Mouse (Mus musculus) adrenal gland, postnatal 36 days (tissue): ENCODE results near the gene Twist2. TPM values are rescaled to one million over a fixed set of nuclear protein-coding genes. Genes with fewer than 3 reads are reported as not detected.

ENCODE experiments used
- DNase-seq, 2 experiments: peaks; one replicate each; pipeline ENCODE4 v3.0.0; 2021; ENCODE audit warnings: mixed read lengths in 1 of 2
- total RNA-seq, 2 experiments: library from RNA; stranded (reverse); gene quantifications; 2 replicates each; pipeline ENCODE4 v1.2.3; 2021

The Twist2 gene
- total RNA-seq, 2 experiments from 2014 or later, result 2.5 to 4.0 TPM

GRCm38 (mm10) chr1:91816571-91816970 is 15.3 kb downstream of the Twist2 start:
- peak; percentile 21 to 66 for DNase-seq

GRCm38 (mm10) chr1:91819237-91819636 is 18.0 kb downstream of the Twist2 start:
- peak; percentile 32 to 48 for DNase-seq

DNA sequence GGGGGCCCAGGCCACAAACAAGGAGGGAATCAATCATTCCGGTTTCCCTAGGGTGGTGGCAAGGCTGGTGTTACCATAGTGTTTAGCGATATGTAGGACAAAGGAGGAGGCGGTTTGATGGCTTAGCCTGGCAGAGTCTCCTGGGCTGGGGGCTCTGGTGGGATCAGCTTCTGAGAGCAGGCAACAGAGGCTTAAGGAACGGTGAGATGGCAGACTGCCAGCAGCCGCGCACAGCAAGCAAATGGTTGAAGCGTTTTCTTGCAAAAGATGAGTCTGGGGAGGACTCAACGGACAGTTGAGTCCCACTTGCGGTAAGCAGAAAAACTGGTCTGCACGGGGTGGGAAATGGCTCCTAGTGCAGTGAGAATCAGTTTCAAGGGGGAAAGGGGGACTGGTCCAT is 19.3 kb downstream of the Twist2 start:
- DNase-seq, result no peak

- no peak for DNase-seq
These were observed 21.1 kb downstream of the Twist2 start for GRCm38 (mm10) chr1:91822316-91822824.

GRCm38 (mm10) chr1:91823530-91823929 is 22.3 kb downstream of the Twist2 start:
- peak in 1 of 2 experiments; percentile 48 for DNase-seq

DNA sequence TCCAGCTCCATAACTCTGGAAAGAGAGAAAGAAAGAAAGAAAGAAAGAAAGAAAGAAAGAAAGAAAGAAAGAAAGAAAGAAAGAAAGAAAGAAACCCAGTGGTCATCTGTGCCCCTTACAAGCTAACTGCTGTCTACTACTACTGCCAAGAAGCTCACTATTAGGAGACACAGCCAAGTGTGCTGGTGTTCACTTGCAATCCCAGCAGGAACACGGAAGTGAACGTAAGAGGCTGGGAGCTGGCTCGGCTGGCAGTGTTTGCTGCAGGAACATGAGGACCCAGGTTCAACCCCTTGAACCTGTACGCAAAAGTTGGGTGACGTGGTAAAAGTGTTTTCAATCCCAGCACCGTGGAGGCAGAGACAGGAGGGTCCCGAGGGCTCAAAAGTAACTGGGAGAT is 22.7 kb downstream of the Twist2 start:
- DNase-seq, result no peak

- no peak for DNase-seq
These were observed 24.0 kb downstream of the Twist2 start for GRCm38 (mm10) chr1:91825261-91825660.

- DNase-seq, result no peak
These were observed 30.7 kb downstream of the Twist2 start for GRCm38 (mm10) chr1:91831978-91832377.

DNA sequence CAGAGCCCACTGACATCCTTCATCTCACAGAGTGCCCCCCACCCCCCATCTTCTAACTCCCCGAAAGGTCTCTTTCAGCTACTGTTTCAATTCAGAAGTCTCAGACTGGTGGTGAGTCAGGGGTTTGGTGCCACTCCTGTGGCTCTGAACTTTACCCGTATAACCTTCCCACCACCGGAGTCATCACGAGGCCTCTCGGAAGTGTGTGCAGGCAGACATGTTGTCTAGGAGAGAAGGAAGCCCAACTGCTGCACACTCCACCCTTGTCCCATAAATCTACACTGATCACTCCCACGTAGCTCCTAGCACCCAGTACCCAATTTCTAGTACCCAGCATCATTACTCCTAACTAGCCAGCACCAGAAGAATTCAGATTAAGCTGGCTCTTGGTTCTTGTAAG is 38.3 kb downstream of the Twist2 start:
- no peak for DNase-seq

GRCm38 (mm10) chr1:91839979-91840378 is 38.7 kb downstream of the Twist2 start:
- DNase-seq, result no peak

GRCm38 (mm10) chr1:91844236-91844635 is 43.0 kb downstream of the Twist2 start:
- DNase-seq, result no peak

DNA sequence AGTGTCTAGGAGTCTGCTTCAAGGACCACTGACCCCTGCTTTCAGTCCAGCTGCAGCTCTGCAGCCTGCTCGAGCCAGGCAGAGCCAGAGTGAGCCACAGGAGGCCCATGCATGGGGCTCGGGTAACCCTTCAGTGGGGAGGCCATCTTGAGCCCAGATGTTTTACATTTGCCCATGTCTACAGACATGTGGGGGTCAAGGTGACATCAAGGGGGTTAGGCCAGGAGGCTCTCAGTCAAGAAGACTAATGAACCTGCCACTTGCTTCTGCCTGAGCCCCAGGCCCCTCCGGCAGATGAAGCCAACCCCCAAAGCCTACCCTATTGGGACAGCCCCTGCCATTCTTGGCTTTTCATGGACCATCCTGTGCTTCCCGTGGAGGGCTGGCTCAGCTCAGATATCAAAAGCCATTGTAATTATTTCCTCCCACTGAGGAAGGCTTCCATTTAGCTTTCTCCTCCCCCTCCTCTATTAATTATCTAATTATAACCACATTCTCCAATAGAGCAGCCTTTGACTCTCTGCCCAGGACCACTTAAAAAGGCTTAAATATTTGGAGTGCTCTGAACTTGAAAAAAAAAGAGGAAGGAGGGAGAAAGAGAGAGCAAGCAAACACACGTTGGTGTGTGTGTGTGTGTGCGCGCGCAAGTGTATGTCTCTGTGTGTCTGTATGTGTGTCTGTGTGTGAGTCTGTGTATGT is 43.6 kb downstream of the Twist2 start:
- no peak for DNase-seq

GRCm38 (mm10) chr1:91845380-91845957 is 44.2 kb downstream of the Twist2 start:
- no peak for DNase-seq

DNA sequence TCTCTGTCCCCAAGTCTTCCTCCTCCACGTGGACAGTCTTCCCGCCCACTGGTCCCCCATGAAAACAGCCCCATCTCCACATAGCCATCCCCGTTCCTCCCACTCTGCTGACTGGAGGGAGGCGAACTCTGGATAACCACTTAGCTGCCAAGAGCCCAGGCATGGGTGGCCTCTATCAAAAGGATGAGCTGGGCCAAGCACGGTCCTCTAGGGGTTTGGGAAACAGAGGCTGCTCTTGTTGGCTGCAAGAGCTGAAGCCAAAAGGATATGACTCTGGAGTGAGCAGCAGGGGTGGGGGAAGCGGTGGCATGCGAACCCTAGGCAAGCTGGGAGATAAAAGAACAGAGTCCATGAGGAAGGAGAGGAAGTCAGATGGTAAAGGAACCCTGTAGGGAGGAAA is 50.0 kb downstream of the Twist2 start:
- DNase-seq, result no peak

DNA sequence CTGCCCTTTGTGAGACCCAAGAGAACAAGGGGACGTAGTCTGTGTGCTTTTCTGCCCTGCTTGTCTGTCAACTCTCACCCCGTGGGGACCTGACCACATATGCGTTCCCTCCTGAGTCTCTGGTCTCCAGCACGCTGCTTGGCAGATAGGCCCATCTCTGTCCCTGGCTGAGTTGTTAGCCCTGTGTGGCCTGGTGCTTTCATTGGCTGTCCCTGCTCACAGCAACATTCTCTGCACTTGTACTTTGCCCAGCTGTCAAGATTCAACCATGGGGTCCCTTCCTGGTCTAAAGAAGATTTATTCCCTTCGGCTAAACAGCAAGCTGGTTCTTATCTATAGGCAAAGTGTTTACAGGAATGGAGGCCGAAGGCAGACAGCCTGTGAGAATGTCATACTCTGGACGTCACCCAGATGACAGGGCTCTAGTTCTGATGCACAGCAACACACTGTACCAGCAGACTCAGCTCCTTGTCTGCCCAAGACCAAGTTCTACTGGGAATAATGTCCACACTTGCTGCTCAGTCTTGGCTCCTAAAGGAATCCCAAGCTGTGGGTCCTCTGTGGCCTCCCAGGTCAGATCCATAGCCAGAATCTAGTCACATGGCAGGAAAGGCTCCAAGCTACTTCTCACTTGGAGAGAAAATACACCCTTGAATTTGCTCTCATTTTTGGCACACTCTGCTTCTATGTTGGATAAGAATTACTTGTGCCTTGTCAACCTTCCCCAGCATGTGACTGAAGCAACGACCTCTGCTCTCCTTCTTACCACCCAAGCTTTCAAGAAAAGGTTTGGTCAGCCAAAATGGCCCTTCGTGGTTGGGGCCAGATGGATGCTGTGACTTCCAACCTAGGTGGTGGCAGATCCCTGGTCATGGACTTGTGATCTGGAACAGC is 55.8 kb downstream of the Twist2 start:
- peak in 1 of 2 experiments; percentile 30 for DNase-seq

- peak in 1 of 2 experiments; percentile 33 for DNase-seq
These were observed 57.0 kb downstream of the Twist2 start for GRCm38 (mm10) chr1:91858101-91858790.

- no peak for DNase-seq
These were observed 57.6 kb downstream of the Twist2 start for GRCm38 (mm10) chr1:91858901-91859300.

DNA sequence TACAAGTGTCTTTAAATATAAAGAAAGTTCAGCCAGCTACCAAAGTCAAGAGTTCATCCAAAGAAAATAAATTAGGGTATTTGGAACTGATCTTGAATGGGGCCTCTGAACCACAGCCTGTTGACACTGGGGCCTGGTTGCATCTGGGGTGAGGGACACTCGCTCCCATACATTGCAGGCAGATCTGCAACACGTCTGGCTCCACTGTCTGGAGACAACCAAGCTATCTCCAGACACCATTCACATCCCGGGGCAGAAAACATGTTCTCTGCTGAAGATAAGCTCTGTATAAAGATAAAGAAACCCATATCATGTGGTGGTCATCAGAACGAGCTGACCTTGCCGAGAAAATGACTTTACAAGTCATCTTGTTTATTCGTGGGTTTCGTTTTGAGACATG is 60.2 kb downstream of the Twist2 start:
- no peak for DNase-seq

GRCm38 (mm10) chr1:91866001-91866400 is 64.7 kb downstream of the Twist2 start:
- no peak for DNase-seq

DNA sequence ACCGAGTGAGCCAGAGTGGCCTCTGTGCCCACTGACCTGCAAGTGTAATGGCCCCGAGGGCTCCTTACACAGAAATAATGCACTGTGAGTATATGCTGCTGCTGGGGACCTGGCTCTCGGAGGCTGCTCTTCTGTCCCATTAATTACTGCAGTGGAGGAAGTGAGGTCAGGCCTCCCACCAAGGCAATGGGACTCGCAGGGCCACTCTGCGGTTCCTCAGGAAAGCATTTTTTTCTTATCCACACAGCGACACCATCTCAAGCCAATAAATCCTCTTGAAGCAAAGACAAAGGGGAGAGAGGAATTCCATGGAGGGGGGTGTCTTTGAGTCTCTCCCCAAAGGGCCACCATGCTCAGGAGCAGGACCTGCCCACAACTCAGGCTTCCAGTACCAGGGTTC is 69.8 kb downstream of the Twist2 start:
- no peak for DNase-seq

GRCm38 (mm10) chr1:91872388-91873059 is 71.3 kb downstream of the Twist2 start:
- no peak for DNase-seq
